Mouse (Mus musculus): ENCODE data around the gene Polr1d.

GRCm38 (mm10) chr5:147070791-147071516 is 5.9 kb upstream of the Polr1d start:
- TF ChIP-seq CTCF (IDR thresholded peaks at IDR 0.05; ENCODE audit: borderline replicate concordance, insufficient read depth, low read depth, low read length) (no peak), POLR2A (IDR thresholded peaks at IDR 0.05; ENCODE audit: borderline replicate concordance, insufficient read depth, low read length) (no peak)
